Mouse (Mus musculus): ENCODE data around the gene Msl2. TPM values are rescaled to one million over a fixed set of nuclear protein-coding genes. Genes with fewer than 3 reads are reported as not detected.

Msl2 gene
- polyA plus RNA-seq, 1 experiment from 2014 or later: 24.6 TPM

DNA sequence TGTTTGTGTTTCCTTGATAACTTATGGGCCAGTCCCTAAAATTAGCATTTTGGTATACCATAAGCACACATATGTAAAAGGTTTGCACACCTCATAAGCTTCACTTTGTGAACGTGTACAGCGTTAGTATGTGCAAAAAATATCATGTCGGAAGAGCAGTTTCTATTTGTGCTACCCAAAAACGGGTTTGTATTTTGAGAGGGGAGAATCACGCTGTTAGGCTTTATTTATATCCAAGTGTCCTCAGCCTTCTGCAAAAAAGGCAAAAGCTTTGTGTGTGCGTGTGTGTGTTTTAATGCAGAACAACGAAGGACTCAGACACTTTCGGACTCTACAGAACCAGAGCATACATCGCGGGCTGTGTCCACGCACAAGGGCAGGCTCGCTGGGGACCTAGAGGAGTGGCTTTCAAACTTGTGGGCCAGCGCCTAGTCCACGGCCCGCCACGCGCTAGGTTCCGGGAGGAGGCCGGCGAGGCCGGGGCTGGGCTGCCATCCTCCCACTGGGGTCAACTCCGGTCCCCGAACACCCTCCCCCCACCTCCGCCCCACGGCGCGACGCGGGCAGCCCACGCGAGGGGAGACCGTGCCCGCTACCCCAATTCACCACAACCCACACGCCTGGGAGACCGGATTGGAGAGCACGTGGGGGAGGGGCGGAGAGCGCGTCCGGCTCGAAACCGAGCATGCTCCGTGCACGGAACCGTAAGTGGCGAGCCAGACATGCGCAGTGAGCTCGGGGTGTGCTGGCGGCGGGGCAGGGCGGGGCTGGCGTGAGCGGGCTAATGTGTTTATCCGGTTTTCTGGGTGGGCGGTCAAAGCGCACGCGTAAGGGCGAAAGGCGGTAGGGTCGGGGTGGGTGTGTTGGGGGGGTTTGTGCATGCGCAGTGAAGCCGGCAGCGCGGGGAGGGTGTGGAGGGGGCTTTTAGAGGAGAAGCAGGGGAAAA lies 587 bp upstream of the Msl2 start:
- TF ChIP-seq CTCF (IDR thresholded peaks at IDR 0.05): no peak
- peak; percentile 95 for DNase-seq (ENCODE audit: low read depth, low spot score)
- ChIA-PET CTCF (interaction anchor here (0.7 kb wide), 1 partner anchor 14 kb away, joined by 3 read pairs; no protein-coding TSS in a partner anchor), POLR2A (interaction anchor here (0.9 to 1.0 kb wide), 2 partner anchors 37 to 38 kb away, joined by 3 to 5 read pairs; partner anchors contain the start of gene Pccb)
- peak; percentile 86 for ATAC-seq
- H3K27me3 ChIP-seq: no peaks in the 10 kb centered on the region
- in situ Hi-C loops (cut with MboI; ENCODE audit: low pct_unique_long_range_greater_than_20kb): no loop called here

- peak; percentile 40 for ATAC-seq
- TF ChIP-seq CTCF (IDR thresholded peaks at IDR 0.05): no peak
- ChIA-PET CTCF (no interaction called here), POLR2A (interaction anchor here (0.5 to 1.0 kb wide), 2 partner anchors 36 to 39 kb away, joined by 5 read pairs; partner anchors contain the start of gene Pccb)
- DNase-seq (ENCODE audit: low read depth, low spot score): no peak
- H3K27me3 ChIP-seq: no peaks in the 10 kb centered on the region
- in situ Hi-C loops (cut with MboI; ENCODE audit: low pct_unique_long_range_greater_than_20kb): no loop called here
Observed at GRCm38 (mm10) chr9:101074332-101075021, 576 bp downstream of the Msl2 start.

DNA sequence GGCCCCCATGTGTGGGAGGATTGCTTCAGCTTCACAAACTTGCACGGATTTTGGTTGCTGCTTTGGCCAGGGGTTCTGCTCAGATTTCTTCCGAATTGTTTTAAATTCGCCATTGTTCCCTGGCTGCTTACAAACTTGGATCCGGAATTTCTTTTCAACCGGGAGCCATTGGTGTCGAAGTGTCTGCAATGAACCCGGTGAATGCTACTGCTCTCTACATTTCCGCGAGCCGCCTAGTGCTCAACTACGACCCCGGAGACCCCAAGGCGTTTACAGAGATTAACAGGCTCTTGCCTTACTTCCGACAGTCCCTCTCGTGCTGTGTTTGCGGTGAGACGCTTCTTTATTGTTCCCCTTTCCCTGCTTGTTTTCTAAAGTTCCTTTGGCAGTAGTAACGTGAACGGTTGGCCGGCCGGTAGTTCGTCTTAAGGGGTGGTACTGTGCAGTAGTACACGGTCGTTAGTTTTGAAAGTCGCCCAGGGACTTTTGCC lies 1.2 kb downstream of the Msl2 start:
- DNase-seq (ENCODE audit: low read depth, low spot score): no peak
- TF ChIP-seq CTCF (IDR thresholded peaks at IDR 0.05): no peak
- H3K27me3 ChIP-seq: no peaks in the 10 kb centered on the region
- ChIA-PET CTCF (no interaction called here), POLR2A (interaction anchor here (0.5 kb wide), 1 partner anchor 36 kb away, joined by 5 read pairs; no protein-coding TSS in a partner anchor)
- in situ Hi-C loops (cut with MboI; ENCODE audit: low pct_unique_long_range_greater_than_20kb): no loop called here
- no peak for ATAC-seq

DNA sequence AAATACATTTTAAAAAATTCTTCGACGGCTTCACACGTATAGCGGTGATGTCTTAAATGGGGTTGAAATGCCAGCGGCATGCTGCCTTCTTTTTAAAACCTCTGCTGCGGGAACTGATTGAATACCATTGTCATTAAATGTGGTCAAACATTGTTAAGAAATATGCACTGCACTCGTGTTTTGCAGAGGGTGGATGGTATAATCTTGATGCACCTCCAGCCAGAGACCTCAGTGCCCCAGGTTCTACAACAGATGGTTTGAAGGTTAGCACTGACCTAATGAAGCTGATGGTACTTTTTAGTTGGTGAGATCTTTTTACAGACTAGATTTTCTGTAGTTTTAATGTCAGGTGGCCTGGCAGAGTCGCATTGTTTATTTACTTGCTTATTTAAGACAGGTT lies 1.8 kb downstream of the Msl2 start:
- ATAC-seq: no peak
- DNase-seq (ENCODE audit: low read depth, low spot score): no peak
- CTCF ChIA-PET: interaction anchor here (0.8 kb wide), 1 partner anchor 32 kb away, joined by 3 read pairs; no protein-coding TSS in a partner anchor
- no peaks in the 10 kb centered on the region for H3K27me3 ChIP-seq
- POLR2A ChIA-PET: no interaction called here
- in situ Hi-C loops (cut with MboI; ENCODE audit: low pct_unique_long_range_greater_than_20kb): no loop called here
- TF ChIP-seq CTCF (IDR thresholded peaks at IDR 0.05): no peak

- TF ChIP-seq CTCF (IDR thresholded peaks at IDR 0.05): no peak
- in situ Hi-C loops (cut with MboI; ENCODE audit: low pct_unique_long_range_greater_than_20kb): no loop called here
- CTCF ChIA-PET: interaction anchor here (0.8 to 1.1 kb wide), 2 partner anchors 18 to 32 kb away, joined by 3 to 4 read pairs; no protein-coding TSS in a partner anchor
- DNase-seq (ENCODE audit: low read depth, low spot score) (no peak), ATAC-seq (no peak)
- POLR2A ChIA-PET: no interaction called here
- no peaks in the 10 kb centered on the region for H3K27me3 ChIP-seq
Observed at GRCm38 (mm10) chr9:101076095-101076875, 2.4 kb downstream of the Msl2 start.

- POLR2A ChIA-PET: no interaction called here
- TF ChIP-seq CTCF (IDR thresholded peaks at IDR 0.05): no peak
- CTCF ChIA-PET: interaction anchor here (3.7 kb wide), 1 partner anchor 19 kb away, joined by 12 read pairs; no protein-coding TSS in a partner anchor
- in situ Hi-C loops (cut with MboI; ENCODE audit: low pct_unique_long_range_greater_than_20kb): no loop called here
- no peak for ATAC-seq
- no peaks in the 10 kb centered on the region for H3K27me3 ChIP-seq
- no peak for DNase-seq (ENCODE audit: low read depth, low spot score)
Observed at GRCm38 (mm10) chr9:101077486-101077885, 3.6 kb downstream of the Msl2 start.

- no peak for DNase-seq (ENCODE audit: low read depth, low spot score)
- POLR2A ChIA-PET: no interaction called here
- no peaks in the 10 kb centered on the region for H3K27me3 ChIP-seq
- no peak for ATAC-seq
- TF ChIP-seq CTCF (IDR thresholded peaks at IDR 0.05): no peak
- CTCF ChIA-PET: interaction anchor here (0.7 to 3.7 kb wide), 2 partner anchors 15 to 18 kb away, joined by 3 to 12 read pairs; no protein-coding TSS in a partner anchor
- in situ Hi-C loops (cut with MboI; ENCODE audit: low pct_unique_long_range_greater_than_20kb): no loop called here
Observed at GRCm38 (mm10) chr9:101078579-101078978, 4.7 kb downstream of the Msl2 start.

GRCm38 (mm10) chr9:101080046-101080685 lies 6.3 kb downstream of the Msl2 start:
- peak; percentile 25 for TF ChIP-seq CTCF (IDR thresholded peaks at IDR 0.05)
- H3K27me3 ChIP-seq: no peaks in the 10 kb centered on the region
- POLR2A ChIA-PET: interaction anchor here (0.6 kb wide), 1 partner anchor 46 kb away, joined by 3 read pairs; no protein-coding TSS in a partner anchor
- CTCF ChIA-PET: interaction anchor here (0.5 to 3.7 kb wide), 4 partner anchors 14 to 22 kb away, joined by 3 to 12 read pairs (median 4); no protein-coding TSS in a partner anchor
- DNase-seq (ENCODE audit: low read depth, low spot score) (no peak), ATAC-seq (no peak)
- in situ Hi-C loops (cut with MboI; ENCODE audit: low pct_unique_long_range_greater_than_20kb): no loop called here

- no peak for TF ChIP-seq CTCF (IDR thresholded peaks at IDR 0.05)
- ATAC-seq (no peak), DNase-seq (ENCODE audit: low read depth, low spot score) (no peak)
- POLR2A ChIA-PET: interaction anchor here (0.7 kb wide), 1 partner anchor 110 kb away, joined by 3 read pairs; no protein-coding TSS in a partner anchor
- H3K27me3 ChIP-seq: no peaks in the 10 kb centered on the region
- CTCF ChIA-PET: interaction anchor here (1.2 to 1.6 kb wide), 2 partner anchors 9 to 14 kb away, joined by 3 to 6 read pairs; no protein-coding TSS in a partner anchor
- in situ Hi-C loops (cut with MboI; ENCODE audit: low pct_unique_long_range_greater_than_20kb): no loop called here
Observed at GRCm38 (mm10) chr9:101083728-101084127, 9.8 kb downstream of the Msl2 start.
